Mouse (Mus musculus): Measurements from ENCODE around the gene Cldn7.

DNA sequence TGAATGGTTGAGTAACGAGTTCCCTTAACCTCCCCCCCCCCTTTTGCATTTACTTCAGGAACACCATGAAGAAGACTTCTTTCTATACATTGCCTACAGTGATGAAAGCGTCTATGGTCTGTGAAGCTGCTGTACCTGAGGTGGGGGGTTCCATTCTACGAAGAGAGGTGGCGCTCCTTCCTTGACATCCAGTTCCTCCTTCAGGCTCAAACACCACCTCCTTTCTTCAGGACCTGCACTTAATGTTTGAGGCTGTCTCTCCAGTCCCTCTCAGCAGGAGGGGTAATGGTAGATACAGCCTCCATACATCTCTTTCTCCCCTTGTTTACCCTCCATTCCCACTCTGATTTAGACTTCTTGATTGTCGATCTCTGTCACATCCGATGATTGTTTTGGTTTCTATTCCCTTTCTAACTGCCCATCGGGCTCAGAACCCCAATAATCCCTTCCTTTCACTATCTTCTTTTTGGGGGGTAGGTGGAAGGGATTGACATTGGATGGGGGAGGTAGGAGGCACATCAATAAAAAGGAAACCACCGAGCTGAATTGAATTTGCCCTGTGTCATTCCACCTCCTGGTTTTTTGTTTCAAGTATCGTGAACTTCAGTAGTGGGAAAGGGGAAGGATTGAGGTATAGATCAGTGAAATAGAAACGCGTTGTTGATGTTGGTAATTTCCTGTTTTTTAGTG lies 30.0 kb downstream of the Cldn7 start:
- TF ChIP-seq CTCF (IDR thresholded peaks at IDR 0.05; ENCODE audit: low read depth) (peak; percentile 32; the same call in 1 of the 2 replicates), EP300 (IDR thresholded peaks at IDR 0.05; ENCODE audit: low read depth) (no peak)

All from liver, postnatal 0 days (tissue).